Mouse (Mus musculus): ENCODE data around the gene Zbtb11.

GRCm38 (mm10) chr16:55950462-55950861 is 23.2 kb upstream of the Zbtb11 start:
- TF ChIP-seq NELFE (IDR thresholded peaks at IDR 0.05; ENCODE audit: low read depth, low read length) = no peak
- no peak for TF ChIP-seq POLR2A (IDR thresholded peaks at IDR 0.05; ENCODE audit: control insufficient read depth in 1 of 2, insufficient read depth in 1 of 2, low read depth in 1 of 2, low read length in 2 of 2, poor library complexity in 1 of 2)
- TF ChIP-seq ZNF384 (IDR thresholded peaks at IDR 0.05; ENCODE audit: low read depth, low read length) = no peak
- no peak for TF ChIP-seq SIN3A (IDR thresholded peaks at IDR 0.05; ENCODE audit: low read length)
- no peak for TF ChIP-seq CHD2 (IDR thresholded peaks at IDR 0.05; ENCODE audit: low read length)
- TF ChIP-seq ELF1 (IDR thresholded peaks at IDR 0.05; ENCODE audit: low read depth, low read length) = no peak
- TF ChIP-seq CTCF (IDR thresholded peaks at IDR 0.05 in 2 of 3, conservative IDR thresholded peaks at IDR 0.05 in 1 of 3; ENCODE audit: control insufficient read depth in 1 of 3, insufficient read depth in 1 of 3, low read depth in 2 of 3, low read length in 3 of 3, poor library complexity in 1 of 3, severe bottlenecking in 1 of 3) = no peak
- TF ChIP-seq USF1 (IDR thresholded peaks at IDR 0.05; ENCODE audit: low read depth, low read length) = no peak
- TF ChIP-seq NRF1 (IDR thresholded peaks at IDR 0.05; ENCODE audit: insufficient read depth, low read depth, low read length, poor library complexity, severe bottlenecking) = no peak
- TF ChIP-seq ZKSCAN1 (IDR thresholded peaks at IDR 0.05; ENCODE audit: low read depth, low read length) = no peak
- TF ChIP-seq POLR2AphosphoS5 (IDR thresholded peaks at IDR 0.05; ENCODE audit: borderline replicate concordance, low read depth, low read length) = no peak
- TF ChIP-seq TBP (IDR thresholded peaks at IDR 0.05; ENCODE audit: low read depth, low read length) = no peak
- TF ChIP-seq GATA1 (IDR thresholded peaks at IDR 0.05; ENCODE audit: low read depth, low read length) = no peak

Data from MEL (cell line).